In genomic region chr4:140684141-140684871, GRCm38 (mm10) we compare ENCODE assay signal across 9 mouse cellular contexts. TPM values are rescaled to one million over a fixed set of nuclear protein-coding genes. Genes with fewer than 3 reads are reported as not detected.
A peak's percentile ranks its signal among the peaks of the same experiment; 100 is the strongest.
DNase-seq lines count a peak whose midpoint lies in the region; ATAC-seq lines count a peak whose summit lies in the region.
"Had no signal": no experiment of that assay in that cellular context is flagged by ENCODE, and none has a peak within 500 bp of the region (broad histone marks: within the 10 kb centered on the region; RNA-seq: fewer than 3 reads in every experiment).

No protein-coding gene starts in this region.

- no peak for ATAC-seq in hindbrain, embryonic 16.5 days
- ATAC-seq in stomach, embryonic 16.5 days (ENCODE audit: insufficient read depth, low FRiP score): peak; percentile 76

- H3K27ac ChIP-seq in hindbrain, embryonic 16.5 days (ENCODE audit: low read depth, low read length): no peak overlapping the region
- H3K27ac ChIP-seq in stomach, embryonic 16.5 days (ENCODE audit: low read length): peak overlapping the region; percentile 84

- DNase-seq in spleen, postnatal 36 days (ENCODE audit: low spot score in 2 of 2): peak; percentile 45 to 47
- no peak for DNase-seq in spleen, adult 18-20 months
- peak; percentile 73 for DNase-seq in gastrocnemius, postnatal 14 days
- DNase-seq in lung, postnatal 25 days (ENCODE audit: low spot score): peak; percentile 54
- no peak for DNase-seq in cerebellum, adult 8-10 months
- no peak for DNase-seq in testis, postnatal 14 days (ENCODE audit: low spot score)

- no peaks in the 10 kb centered on the region for H3K36me3 ChIP-seq in hindbrain, embryonic 16.5 days (ENCODE audit: control insufficient read depth, insufficient read depth, low read length)
- H3K36me3 ChIP-seq in stomach, embryonic 16.5 days (ENCODE audit: control insufficient read depth, insufficient read depth, low read length): no peaks in the 10 kb centered on the region

- H3K9me3 ChIP-seq in hindbrain, embryonic 16.5 days (ENCODE audit: control insufficient read depth, low read length): no peaks in the 10 kb centered on the region
- no peaks in the 10 kb centered on the region for H3K9me3 ChIP-seq in stomach, embryonic 16.5 days (replicated peaks; ENCODE audit: control insufficient read depth, low read length)

- H3K9ac ChIP-seq in hindbrain, embryonic 16.5 days (ENCODE audit: low read depth, low read length): 0 out of 2 replicates have a peak overlapping the region, but pooled peaks have one; percentile 18
- H3K9ac ChIP-seq in stomach, embryonic 16.5 days (ENCODE audit: low read length): peak overlapping the region; percentile 54

- intact Hi-C loops in gastrocnemius, postnatal 14 days (cut with DNase I; ENCODE audit: low total_unique reads): no loop called here

- WGBS in hindbrain, embryonic 16.5 days: 9% methylated on average over 16 of the region's 16 CpGs
- 10% methylated on average over 16 of the region's 16 CpGs for WGBS in stomach, embryonic 16.5 days

- H3K4me2 ChIP-seq in hindbrain, embryonic 16.5 days (ENCODE audit: low read length): peak overlapping the region; percentile 20
- peak overlapping the region; percentile 58 for H3K4me2 ChIP-seq in stomach, embryonic 16.5 days (ENCODE audit: low read depth, low read length)

- no peak overlapping the region for H3K4me3 ChIP-seq in hindbrain, embryonic 16.5 days (ENCODE audit: low read length)
- H3K4me3 ChIP-seq in stomach, embryonic 16.5 days (replicated peaks; ENCODE audit: low read length): peak overlapping the region; percentile 25
- H3K4me3 ChIP-seq: myocyte had no signal

- H3K27me3 ChIP-seq in hindbrain, embryonic 16.5 days (replicated peaks; ENCODE audit: control insufficient read depth, insufficient read depth, low read length): no peaks in the 10 kb centered on the region
- no peaks in the 10 kb centered on the region for H3K27me3 ChIP-seq in stomach, embryonic 16.5 days (ENCODE audit: control insufficient read depth, insufficient read depth, low read length)

- H3K4me1 ChIP-seq in hindbrain, embryonic 16.5 days (ENCODE audit: control insufficient read depth, insufficient read depth, low read depth, low read length): peaks cover 10% of the 10 kb centered on the region
- peaks cover 18% of the 10 kb centered on the region for H3K4me1 ChIP-seq in stomach, embryonic 16.5 days (ENCODE audit: control insufficient read depth, insufficient read depth, low read length)

RNA-seq across cellular contexts. Expression of gene Rcc2, which starts 16.0 kb away (rescaled TPM):
- total RNA-seq in gastrocnemius, postnatal 14 days (2021): 10 to 100 TPM; 14.2 to 19.3 TPM
- 7.7 and 9.5 TPM in 2 replicates for polyA plus RNA-seq in hindbrain, embryonic 16.5 days (2015; fragmentation: Nextera tagmentation; extraction: Ambion mirVana)
- polyA plus RNA-seq in stomach, embryonic 16.5 days (2015; fragmentation: Nextera tagmentation; extraction: Ambion mirVana): 15.1 and 16.2 TPM in 2 replicates

RNA-seq across cellular contexts. Expression of gene Arhgef10l, which starts 18.5 kb away (rescaled TPM):
- 10 to 100 TPM; 39.2 to 49.0 TPM for total RNA-seq in gastrocnemius, postnatal 14 days (2021)
- 20.7 and 24.5 TPM in 2 replicates for polyA plus RNA-seq in hindbrain, embryonic 16.5 days (2015; fragmentation: Nextera tagmentation; extraction: Ambion mirVana)
- 18.4 and 21.7 TPM in 2 replicates for polyA plus RNA-seq in stomach, embryonic 16.5 days (2015; fragmentation: Nextera tagmentation; extraction: Ambion mirVana)

RNA-seq across cellular contexts. Expression of gene Padi6, which starts 58.1 kb away (rescaled TPM):
- total RNA-seq in gastrocnemius, postnatal 14 days (2021): not detected
- 0.06 TPM in 1 of 2 replicates, not detected in the other for polyA plus RNA-seq in hindbrain, embryonic 16.5 days (2015; fragmentation: Nextera tagmentation; extraction: Ambion mirVana)
- polyA plus RNA-seq in stomach, embryonic 16.5 days (2015; fragmentation: Nextera tagmentation; extraction: Ambion mirVana): 0.05 and 0.21 TPM in 2 replicates

Comparison
In these comparisons a context has a peak if more than half of its experiments do, and no peak if none do; other contexts are left out.
1. DNase-seq: peak in spleen, postnatal 36 days (2 of 2), gastrocnemius, postnatal 14 days (single experiment) and lung, postnatal 25 days (single experiment); none in spleen, adult 18-20 months (0 of 2), cerebellum, adult 8-10 months (single experiment) and testis, postnatal 14 days (single experiment).